Mouse (Mus musculus): ENCODE data around the gene Armcx3. TPM values are rescaled to one million over a fixed set of nuclear protein-coding genes. Genes with fewer than 3 reads are reported as not detected.
"Not testable (repeated sequence)": the region's sequence is repeated elsewhere in the genome, so short reads cannot be mapped to it uniquely, and the experiment has no call there.

Armcx3 gene
- polyA plus RNA-seq, 1 experiment from 2014 or later: 70.6 TPM

- no peak overlapping the region for H3K4me3 ChIP-seq (ENCODE audit: low read length)
- no peaks in the 10 kb centered on the region for H3K36me3 ChIP-seq (ENCODE audit: insufficient read depth, low read length)
- WGBS: 32% methylated on average over 5 of the region's 5 CpGs
- ATAC-seq (ENCODE audit: low FRiP score, low TSS enrichment): peak; percentile 19; the same call in 1 of the 2 replicates
- H3K9me3 ChIP-seq (ENCODE audit: low read length): no peaks in the 10 kb centered on the region
- no peak overlapping the region for H3K4me2 ChIP-seq (replicated peaks; ENCODE audit: low read depth, low read length)
- peaks cover 16% of the 10 kb centered on the region; the same call in 1 of the 2 replicates for H3K27me3 ChIP-seq (ENCODE audit: insufficient read depth, low read length)
- H3K9ac ChIP-seq (replicated peaks; ENCODE audit: low read length): no peak overlapping the region
- H3K27ac ChIP-seq (ENCODE audit: low read length): no peak overlapping the region
- H3K4me1 ChIP-seq (ENCODE audit: insufficient read depth, low read length): no peaks in the 10 kb centered on the region
Observed at GRCm38 (mm10) chrX:134746459-134746858, 9.9 kb upstream of the Armcx3 start.

DNA sequence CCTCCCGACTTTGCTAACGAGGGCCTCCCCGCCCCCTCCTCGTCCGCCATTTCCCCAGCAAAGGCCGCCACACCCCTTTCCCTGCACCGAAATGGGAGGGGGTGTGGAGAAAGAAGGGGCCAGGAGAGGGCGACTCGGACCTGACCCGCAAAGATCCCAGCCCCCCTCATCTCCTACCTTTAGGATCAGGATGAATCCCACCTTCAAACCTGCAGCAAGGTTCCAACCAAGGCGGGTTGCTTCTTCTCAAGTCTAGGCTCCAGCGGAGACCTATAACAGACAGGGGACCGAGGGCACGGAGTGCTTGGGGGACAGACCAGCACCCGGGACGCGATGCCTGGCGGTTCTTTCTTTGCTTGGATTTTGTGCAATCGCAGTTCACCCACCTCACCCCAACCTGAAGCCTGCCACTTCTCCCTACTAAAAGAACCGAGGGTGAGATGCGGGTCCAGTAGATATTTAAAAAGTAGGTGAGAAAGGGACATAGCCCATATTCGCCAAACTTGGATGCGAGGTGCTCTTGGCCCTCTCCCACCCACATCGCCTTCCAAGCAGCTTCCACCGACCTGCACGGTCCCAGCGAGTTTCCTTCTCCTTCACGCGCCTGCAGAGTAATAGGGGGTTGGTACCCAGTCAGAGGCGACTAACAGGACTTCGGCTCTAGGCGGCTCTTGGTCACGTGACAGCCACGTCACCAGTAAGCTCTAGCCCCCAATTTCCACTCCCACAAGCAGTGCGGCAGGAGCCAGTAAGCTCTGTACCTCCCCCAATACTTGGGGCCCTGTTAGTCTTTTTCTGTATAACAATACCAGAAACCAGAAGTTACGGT is 5.4 kb upstream of the Armcx3 start, which contains the start of gene Armcx6:
TSS of gene Armcx6 (minus strand) at position 654 of the 829 bp plus-strand sequence.
- WGBS: 26% methylated on average over 35 of the region's 36 CpGs
- Histone ChIP-seq H3K4me1 (ENCODE audit: insufficient read depth, low read length) (0 out of 2 replicates have a peak, but pooled peaks cover 2% of the 10 kb centered on the region), H3K4me2 (replicated peaks; ENCODE audit: low read depth, low read length) (peak within 1 kb of the TSS; percentile 65), H3K36me3 (ENCODE audit: insufficient read depth, low read length) (no peaks in the 10 kb centered on the region), H3K27me3 (ENCODE audit: insufficient read depth, low read length) (peaks cover 21% of the 10 kb centered on the region; the same call in 1 of the 2 replicates), H3K4me3 (ENCODE audit: low read length) (peak within 1 kb of the TSS; percentile 64), H3K9ac (replicated peaks; ENCODE audit: low read length) (peak within 1 kb of the TSS; percentile 70), H3K27ac (ENCODE audit: low read length) (peak within 1 kb of the TSS; percentile 84), H3K9me3 (ENCODE audit: low read length) (no peaks in the 10 kb centered on the region)
- peak; percentile 94 for ATAC-seq (ENCODE audit: low FRiP score, low TSS enrichment)

DNA sequence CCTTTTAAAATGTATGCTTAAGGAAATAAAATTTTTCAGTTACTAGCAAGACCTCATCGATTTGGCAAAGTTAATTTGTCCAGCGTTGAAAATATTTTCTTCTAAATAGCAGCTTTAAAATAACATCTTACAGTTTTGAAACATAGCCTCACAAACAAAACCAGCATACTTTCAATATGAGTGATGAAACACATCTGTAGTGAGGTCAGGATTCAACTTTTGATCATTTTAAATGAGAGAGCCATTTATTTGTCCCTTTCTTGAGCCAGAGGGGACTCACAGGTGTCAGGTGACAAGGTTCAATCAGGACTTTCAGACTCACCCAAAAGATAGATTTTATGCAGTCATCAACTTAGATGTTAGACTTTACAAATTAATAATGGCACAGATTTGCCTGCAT is 4.5 kb upstream of the Armcx3 start:
- H3K4me1 ChIP-seq (ENCODE audit: insufficient read depth, low read length): 0 out of 2 replicates have a peak, but pooled peaks cover 2% of the 10 kb centered on the region
- no peak for ATAC-seq (ENCODE audit: low FRiP score, low TSS enrichment)
- H3K27ac ChIP-seq (ENCODE audit: low read length): no peak overlapping the region
- no peak overlapping the region for H3K4me2 ChIP-seq (replicated peaks; ENCODE audit: low read depth, low read length)
- H3K36me3 ChIP-seq (ENCODE audit: insufficient read depth, low read length): no peaks in the 10 kb centered on the region
- WGBS: 48% methylated on average over 2 of the region's 2 CpGs
- H3K4me3 ChIP-seq (ENCODE audit: low read length): no peak overlapping the region
- peaks cover 19% of the 10 kb centered on the region; the same call in 1 of the 2 replicates for H3K27me3 ChIP-seq (ENCODE audit: insufficient read depth, low read length)
- H3K9ac ChIP-seq (replicated peaks; ENCODE audit: low read length): no peak overlapping the region
- no peaks in the 10 kb centered on the region for H3K9me3 ChIP-seq (ENCODE audit: low read length)

DNA sequence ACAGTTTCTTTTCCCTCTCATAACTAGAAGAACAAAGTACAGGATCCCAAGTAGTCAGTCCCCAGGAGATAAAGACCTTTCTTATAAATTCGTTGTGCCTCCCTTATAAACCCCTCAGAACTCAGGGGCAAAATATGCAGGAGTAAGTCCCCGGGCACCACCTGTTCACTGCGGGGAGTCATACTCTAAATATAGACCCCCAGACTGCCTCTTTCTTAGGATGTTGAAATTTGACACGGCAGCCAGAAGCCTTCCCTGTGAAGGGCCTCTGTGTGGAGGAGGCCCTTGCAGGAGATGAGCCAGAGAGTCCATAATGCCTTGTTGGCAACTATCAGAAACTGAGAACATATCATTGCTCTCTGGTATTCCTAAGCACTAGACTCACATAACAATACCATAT is 3.8 kb upstream of the Armcx3 start:
- H3K4me2 ChIP-seq (replicated peaks; ENCODE audit: low read depth, low read length): no peak overlapping the region
- H3K36me3 ChIP-seq (ENCODE audit: insufficient read depth, low read length): no peaks in the 10 kb centered on the region
- 0 out of 2 replicates have a peak, but pooled peaks cover 3% of the 10 kb centered on the region for H3K4me1 ChIP-seq (ENCODE audit: insufficient read depth, low read length)
- H3K27ac ChIP-seq (ENCODE audit: low read length): no peak overlapping the region
- no peak overlapping the region for H3K9ac ChIP-seq (replicated peaks; ENCODE audit: low read length)
- peaks cover 19% of the 10 kb centered on the region; the same call in 1 of the 2 replicates for H3K27me3 ChIP-seq (ENCODE audit: insufficient read depth, low read length)
- no peaks in the 10 kb centered on the region for H3K9me3 ChIP-seq (ENCODE audit: low read length)
- H3K4me3 ChIP-seq (ENCODE audit: low read length): no peak overlapping the region
- 19% methylated on average over 4 of the region's 4 CpGs for WGBS
- ATAC-seq (ENCODE audit: low FRiP score, low TSS enrichment): no peak

- Histone ChIP-seq H3K27me3 (ENCODE audit: insufficient read depth, low read length) (peaks cover 8% of the 10 kb centered on the region; the same call in 1 of the 2 replicates), H3K4me3 (ENCODE audit: low read length) (peak overlapping the region; percentile 63), H3K4me1 (ENCODE audit: insufficient read depth, low read length) (peaks cover 9% of the 10 kb centered on the region; the same call in 1 of the 2 replicates), H3K4me2 (replicated peaks; ENCODE audit: low read depth, low read length) (peak overlapping the region; percentile 53), H3K27ac (ENCODE audit: low read length) (peak overlapping the region; percentile 77), H3K9me3 (ENCODE audit: low read length) (no peaks in the 10 kb centered on the region), H3K9ac (replicated peaks; ENCODE audit: low read length) (peak overlapping the region; percentile 70), H3K36me3 (ENCODE audit: insufficient read depth, low read length) (no peaks in the 10 kb centered on the region)
- WGBS: 33% methylated on average over 13 of the region's 13 CpGs
- peak; percentile 60 for ATAC-seq (ENCODE audit: low FRiP score, low TSS enrichment)
Observed at GRCm38 (mm10) chrX:134757293-134757995, 1.0 kb downstream of the Armcx3 start.

DNA sequence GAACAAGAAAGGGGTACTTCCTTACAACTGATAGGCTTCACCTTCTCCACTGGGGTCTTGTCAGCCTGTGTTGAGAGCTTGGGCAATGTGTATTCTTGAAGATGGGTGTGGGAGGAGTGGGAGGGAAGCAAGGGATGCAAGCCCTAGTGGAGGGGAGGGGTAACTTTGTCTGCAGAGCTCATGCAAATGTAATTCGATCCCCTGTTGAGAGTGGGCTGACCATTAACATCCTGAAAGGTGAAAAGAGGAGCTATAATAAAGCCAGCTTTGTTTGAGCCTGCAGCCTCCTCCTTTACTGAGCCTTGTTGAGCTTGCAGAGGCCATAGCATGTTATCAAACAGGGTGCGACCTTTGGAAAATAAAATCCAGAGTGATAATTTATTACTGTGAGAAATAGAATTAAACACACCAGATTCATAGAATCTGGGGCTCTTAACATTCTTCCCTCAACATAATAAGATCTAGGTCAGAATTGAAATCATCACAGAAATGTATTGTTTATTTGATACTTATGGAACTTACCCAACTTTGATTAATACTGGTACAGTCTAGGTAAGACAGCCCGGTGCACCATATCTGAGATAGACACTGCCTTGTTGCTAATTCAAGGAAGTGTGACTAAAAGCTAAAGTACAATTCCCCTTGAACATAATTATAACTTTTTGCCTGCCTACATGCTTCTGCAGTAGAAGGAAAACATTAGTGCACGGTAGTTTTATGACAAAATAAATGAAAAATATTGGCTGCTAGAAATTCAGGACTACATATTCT is 7.2 kb downstream of the Armcx3 start:
- ATAC-seq (ENCODE audit: low FRiP score, low TSS enrichment): peak; percentile 84

GRCm38 (mm10) chrX:134787728-134788127 is 31.3 kb downstream of the Armcx3 start:
- Histone ChIP-seq H3K27ac (ENCODE audit: low read length) (no peak overlapping the region), H3K9me3 (ENCODE audit: low read length) (no peaks in the 10 kb centered on the region), H3K4me3 (ENCODE audit: low read length) (no peak overlapping the region), H3K27me3 (ENCODE audit: insufficient read depth, low read length) (peaks cover 8% of the 10 kb centered on the region; the same call in 1 of the 2 replicates), H3K4me1 (ENCODE audit: insufficient read depth, low read length) (no peaks in the 10 kb centered on the region), H3K9ac (replicated peaks; ENCODE audit: low read length) (no peak overlapping the region), H3K36me3 (ENCODE audit: insufficient read depth, low read length) (no peaks in the 10 kb centered on the region), H3K4me2 (replicated peaks; ENCODE audit: low read depth, low read length) (no peak overlapping the region)
- ATAC-seq (ENCODE audit: low FRiP score, low TSS enrichment): no peak
- 77% methylated on average over 4 of the region's 4 CpGs for WGBS

More for the DNA sequence above, 7.2 kb downstream of the Armcx3 start:
- not testable (repeated sequence) for H3K4me1 ChIP-seq (ENCODE audit: insufficient read depth, low read length); H3K4me2 ChIP-seq (replicated peaks; ENCODE audit: low read depth, low read length); H3K9ac ChIP-seq (replicated peaks; ENCODE audit: low read length); H3K27ac ChIP-seq (ENCODE audit: low read length); H3K4me3 ChIP-seq (ENCODE audit: low read length); H3K9me3 ChIP-seq (ENCODE audit: low read length); H3K27me3 ChIP-seq (ENCODE audit: insufficient read depth, low read length); H3K36me3 ChIP-seq (ENCODE audit: insufficient read depth, low read length)
- whole genome bisulfite sequencing: 39% methylated on average over 3 of the region's 4 CpGs

GRCm38 (mm10) chrX:134807833-134808754 is 51.7 kb downstream of the Armcx3 start:
- peak; percentile 81 for ATAC-seq (ENCODE audit: low FRiP score, low TSS enrichment)
- WGBS: 16% methylated on average over 28 of the region's 28 CpGs

More at GRCm38 (mm10) chrX:134807833-134808754, 51.7 kb downstream of the Armcx3 start:
- peak overlapping the region; percentile 70 for H3K4me3 ChIP-seq (ENCODE audit: low read length)
- 0 out of 2 replicates have a peak, but pooled peaks cover 3% of the 10 kb centered on the region for H3K4me1 ChIP-seq (ENCODE audit: insufficient read depth, low read length)
- no peaks in the 10 kb centered on the region for H3K9me3 ChIP-seq (ENCODE audit: low read length)
- H3K9ac ChIP-seq (replicated peaks; ENCODE audit: low read length): peak overlapping the region; percentile 76
- peak overlapping the region; percentile 55 for H3K4me2 ChIP-seq (replicated peaks; ENCODE audit: low read depth, low read length)
- peaks cover 16% of the 10 kb centered on the region for H3K36me3 ChIP-seq (ENCODE audit: insufficient read depth, low read length)
- H3K27ac ChIP-seq (ENCODE audit: low read length): peak overlapping the region; percentile 77
- peaks cover 15% of the 10 kb centered on the region; the same call in 1 of the 2 replicates for H3K27me3 ChIP-seq (ENCODE audit: insufficient read depth, low read length)
